Mouse (Mus musculus): ENCODE data around the gene Mlx.

- no peak for TF ChIP-seq CTCF (IDR thresholded peaks at IDR 0.05; ENCODE audit: low read depth, low read length)
- TF ChIP-seq POLR2A (IDR thresholded peaks at IDR 0.05; ENCODE audit: borderline replicate concordance, low read depth, low read length) = no peak
Observed at GRCm38 (mm10) chr11:101053974-101054373, 33.1 kb upstream of the Mlx start.

All from bone marrow macrophage, adult 2 months (primary cell).